Mouse (Mus musculus) neural tube, embryonic 13.5 days (tissue): Measurements from ENCODE around the gene Ormdl3. TPM values are rescaled to one million over a fixed set of nuclear protein-coding genes. Genes with fewer than 3 reads are reported as not detected.
A peak's percentile ranks its signal among the peaks of the same experiment; 100 is the strongest.

Source experiments
- ATAC-seq: fragments of 200-750 bp; cut with Nextera tagmentation; 2 replicates; pipeline ENCODE4 v1.8.0; 2017; ENCODE audit warnings: low read depth, mild to moderate bottlenecking, moderate TSS enrichment, moderate library complexity
- H3K27ac ChIP-seq: fragments of 300-500 bp; sonication (generic); replicated peaks from 2 replicates; pipeline ENCODE4 v1.5.1; 2015; ENCODE audit warnings: moderate library complexity, mild to moderate bottlenecking, inconsistent platforms
- H3K27me3 ChIP-seq: fragments of 300-500 bp; sonication (generic); 2 replicates; pipeline ENCODE4 v1.6.1; 2015; ENCODE audit warnings: mild to moderate bottlenecking, inconsistent platforms
- H3K36me3 ChIP-seq: fragments of 300-500 bp; sonication (generic); 2 replicates; pipeline ENCODE4 v1.6.1; 2015; ENCODE audit warnings: mild to moderate bottlenecking, inconsistent platforms
- H3K4me1 ChIP-seq: fragments of 300-500 bp; sonication (generic); replicated peaks from 2 replicates; pipeline ENCODE4 v1.6.1; 2015; ENCODE audit warnings: inconsistent platforms
- H3K4me2 ChIP-seq: fragments of 300-500 bp; sonication (generic); 2 replicates; pipeline ENCODE4 v1.6.1; 2015; ENCODE audit warnings: inconsistent platforms, mild to moderate bottlenecking, moderate library complexity
- H3K4me3 ChIP-seq: fragments of 300-500 bp; sonication (generic); 2 replicates; pipeline ENCODE4 v1.5.1; 2015; ENCODE audit warnings: mild to moderate bottlenecking, inconsistent platforms
- H3K9ac ChIP-seq: fragments of 300-500 bp; sonication (generic); 2 replicates; pipeline ENCODE4 v1.6.1; 2015; ENCODE audit warnings: moderate library complexity, mild to moderate bottlenecking, inconsistent platforms
- H3K9me3 ChIP-seq: fragments of 300-500 bp; sonication (generic); 2 replicates; pipeline ENCODE4 v1.6.1; 2016; ENCODE audit warnings: inconsistent platforms
- WGBS: fragments of 180-500 bp; shearing (Covaris S2); methylation state at CpG from one replicate; pipeline ENCODE4 v1.1.7; 2015; 5-methylcytosine and 5-hydroxymethylcytosine counted together
- polyA plus RNA-seq: library from polyadenylated mRNA; unstranded; fragments of >200 nt; fragmentation: Nextera tagmentation; extraction: Ambion mirVana; gene quantifications from 2 replicates; pipeline ENCODE4 v1.2.1, GENCODE M21; 2015

The Ormdl3 gene
- polyA plus RNA-seq, 1 experiment from 2014 or later = 78.0 TPM

DNA sequence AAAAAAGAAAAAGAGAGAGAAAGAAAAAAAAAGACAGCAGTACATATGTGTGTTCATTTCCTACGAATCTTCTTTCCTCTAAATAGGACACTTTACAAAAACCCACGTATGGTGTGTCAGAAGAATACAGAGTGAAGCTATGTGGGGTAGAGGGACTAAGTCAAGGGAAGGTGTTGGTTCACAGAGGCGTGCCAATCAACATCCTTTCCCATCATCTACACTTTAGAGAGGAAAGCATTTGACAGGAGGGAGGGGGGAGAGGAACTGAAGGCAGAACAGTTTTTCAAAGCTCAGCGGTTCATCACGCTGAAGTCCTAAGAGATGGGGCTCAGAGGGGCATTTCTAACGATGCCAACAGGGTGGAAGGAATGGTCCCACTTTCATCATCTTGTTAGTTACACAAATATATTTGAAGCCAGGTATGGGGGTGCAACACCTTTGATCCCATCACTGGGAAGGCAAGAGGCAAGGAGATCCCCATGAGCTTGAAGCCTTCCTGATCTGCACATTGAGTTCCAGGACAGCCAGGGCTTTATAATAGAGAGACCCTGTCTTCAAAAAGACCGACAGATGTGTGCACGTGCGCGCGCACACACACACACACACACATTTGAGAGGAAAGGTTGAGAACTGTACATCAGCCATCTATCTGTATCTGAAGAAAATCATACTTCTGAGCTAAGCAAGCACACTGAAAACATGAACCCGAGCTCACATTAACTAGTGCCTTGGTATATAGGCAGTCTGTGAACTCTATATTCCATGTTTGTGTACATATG lies 40.5 kb downstream of the Ormdl3 start:
- H3K36me3 ChIP-seq = no peaks in the 10 kb centered on the region
- no peaks in the 10 kb centered on the region for H3K9me3 ChIP-seq
- H3K9ac ChIP-seq = no peak overlapping the region
- ATAC-seq = no peak
- H3K27ac ChIP-seq = no peak overlapping the region
- WGBS = 44% methylated on average over 12 of the region's 12 CpGs
- peaks cover 17% of the 10 kb centered on the region for H3K4me1 ChIP-seq
- peaks cover 84% of the 10 kb centered on the region for H3K27me3 ChIP-seq
- no peak overlapping the region for H3K4me2 ChIP-seq
- H3K4me3 ChIP-seq = no peak overlapping the region

DNA sequence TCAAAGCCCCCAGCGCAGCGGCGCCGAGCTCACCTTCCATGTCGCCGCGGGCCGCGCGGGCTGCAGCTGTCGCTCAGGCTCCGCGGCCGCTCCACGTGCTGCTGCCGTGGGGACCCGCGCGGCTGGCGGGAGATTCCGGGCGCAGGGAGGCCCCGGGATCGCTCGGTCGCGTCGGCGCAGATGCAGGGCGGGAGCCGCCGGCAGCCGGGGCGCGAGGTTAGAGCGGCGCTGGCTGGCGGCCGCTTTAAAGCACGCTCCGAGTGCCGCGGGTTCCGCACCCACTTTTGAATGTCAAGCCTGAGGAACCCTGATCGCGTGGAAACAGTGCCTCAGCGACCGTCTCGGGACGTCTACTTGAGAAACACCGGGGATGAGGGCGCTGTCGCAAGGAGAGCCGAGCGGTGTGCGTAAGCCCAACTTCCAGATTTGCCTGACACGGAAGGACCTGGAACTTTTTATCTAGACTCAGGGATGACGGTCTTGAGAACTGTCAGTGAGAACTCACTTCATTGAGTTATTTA lies 41.4 kb downstream of the Ormdl3 start, which contains the start of gene Ikzf3:
Ikzf3 (minus strand) TSS at position 321 of the 521 bp plus-strand sequence.
- no peak for ATAC-seq
- peak within 1 kb of the TSS; percentile 58 for H3K9ac ChIP-seq
- peak within 1 kb of the TSS; percentile 44 for H3K4me3 ChIP-seq
- no peaks in the 10 kb centered on the region for H3K9me3 ChIP-seq
- H3K36me3 ChIP-seq = no peaks in the 10 kb centered on the region
- peak within 1 kb of the TSS; percentile 79 for H3K4me2 ChIP-seq
- no peak within 1 kb of the TSS for H3K27ac ChIP-seq
- WGBS = 2% methylated on average over 58 of the region's 58 CpGs
- peaks cover 92% of the 10 kb centered on the region for H3K27me3 ChIP-seq
- H3K4me1 ChIP-seq = peaks cover 13% of the 10 kb centered on the region

DNA sequence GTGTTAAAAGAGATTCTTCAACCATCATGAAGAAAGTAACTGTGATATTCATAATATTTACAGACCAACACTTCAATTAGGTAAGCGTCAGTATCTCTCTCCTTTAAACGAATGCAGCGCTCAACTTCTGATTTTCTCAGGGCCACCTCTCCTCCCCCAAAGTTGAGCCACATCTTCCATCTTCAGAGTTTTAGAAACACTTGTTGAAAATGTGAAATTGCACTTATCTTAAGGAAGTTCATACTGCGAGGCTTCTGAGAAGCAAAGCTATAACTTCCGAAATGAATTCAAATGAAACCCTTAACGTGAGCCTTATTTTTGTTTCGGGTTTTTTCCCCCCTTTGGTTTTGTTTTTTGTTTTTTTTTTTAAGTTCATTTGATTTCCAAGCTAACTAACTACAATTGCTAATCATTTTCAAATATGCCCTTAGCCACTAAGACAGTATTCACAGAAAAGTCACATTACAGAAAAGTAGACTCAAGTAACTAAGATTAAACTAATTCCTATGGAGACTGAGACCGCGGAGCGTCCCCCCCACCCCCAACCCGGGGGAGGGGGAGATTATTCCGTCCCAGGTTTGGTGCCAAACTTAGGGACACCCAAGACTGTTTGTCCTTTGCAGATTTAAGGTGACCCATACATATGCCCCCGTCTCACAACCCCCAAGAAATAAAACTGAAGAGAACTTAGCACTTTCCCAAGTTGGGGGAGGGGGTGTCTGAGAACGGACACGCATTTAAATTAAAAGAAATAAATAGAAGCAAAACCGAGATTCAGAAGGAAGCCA lies 42.1 kb downstream of the Ormdl3 start:
- Histone ChIP-seq H3K27ac (no peak overlapping the region), H3K36me3 (no peaks in the 10 kb centered on the region), H3K27me3 (peaks cover 88% of the 10 kb centered on the region), H3K4me3 (peak overlapping the region; percentile 44), H3K9ac (peak overlapping the region; percentile 58), H3K4me2 (peak overlapping the region; percentile 79), H3K9me3 (no peaks in the 10 kb centered on the region), H3K4me1 (peaks cover 8% of the 10 kb centered on the region)
- no peak for ATAC-seq
- WGBS = 2% methylated on average over 16 of the region's 16 CpGs

GRCm38 (mm10) chr11:98543414-98543813 lies 43.8 kb downstream of the Ormdl3 start:
- H3K27me3 ChIP-seq = peaks cover 71% of the 10 kb centered on the region
- no peak overlapping the region for H3K4me2 ChIP-seq
- H3K9ac ChIP-seq = no peak overlapping the region
- H3K4me1 ChIP-seq = peaks cover 8% of the 10 kb centered on the region
- no peak for ATAC-seq
- H3K4me3 ChIP-seq = no peak overlapping the region
- H3K9me3 ChIP-seq = no peaks in the 10 kb centered on the region
- WGBS = 70% methylated on average over 1 of the region's 1 CpGs
- H3K36me3 ChIP-seq = no peaks in the 10 kb centered on the region
- H3K27ac ChIP-seq = no peak overlapping the region

DNA sequence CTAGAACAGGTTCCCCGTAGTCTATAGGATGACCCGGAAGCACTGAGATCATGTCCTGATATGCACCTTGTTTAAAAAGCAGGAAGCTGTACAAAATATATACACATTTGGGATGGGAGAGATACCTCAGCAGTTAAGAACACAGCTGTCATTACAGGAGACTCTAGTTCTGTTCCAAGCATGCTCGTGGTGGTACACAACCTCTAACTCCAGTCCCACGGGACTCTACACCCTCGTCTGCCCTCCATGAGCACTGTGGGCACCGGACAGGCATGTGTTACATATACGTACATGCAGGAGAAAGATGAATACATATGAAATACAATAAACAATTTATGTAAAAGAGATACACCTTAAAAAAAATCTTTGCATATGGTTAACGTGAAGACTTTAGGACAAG lies 44.6 kb downstream of the Ormdl3 start:
- Histone ChIP-seq H3K4me3 (no peak overlapping the region), H3K4me2 (no peak overlapping the region), H3K36me3 (no peaks in the 10 kb centered on the region), H3K9ac (no peak overlapping the region), H3K27ac (no peak overlapping the region), H3K9me3 (no peaks in the 10 kb centered on the region), H3K4me1 (peaks cover 8% of the 10 kb centered on the region), H3K27me3 (peaks cover 62% of the 10 kb centered on the region)
- 74% methylated on average over 8 of the region's 8 CpGs for WGBS
- ATAC-seq = no peak

GRCm38 (mm10) chr11:98540319-98540718 lies 46.8 kb downstream of the Ormdl3 start:
- no peak overlapping the region for H3K4me3 ChIP-seq
- no peaks in the 10 kb centered on the region for H3K9me3 ChIP-seq
- peaks cover 2% of the 10 kb centered on the region for H3K4me1 ChIP-seq
- WGBS = 73% methylated on average over 5 of the region's 5 CpGs
- ATAC-seq = no peak
- no peak overlapping the region for H3K4me2 ChIP-seq
- peaks cover 40% of the 10 kb centered on the region for H3K27me3 ChIP-seq
- H3K9ac ChIP-seq = no peak overlapping the region
- H3K36me3 ChIP-seq = no peaks in the 10 kb centered on the region
- H3K27ac ChIP-seq = no peak overlapping the region

DNA sequence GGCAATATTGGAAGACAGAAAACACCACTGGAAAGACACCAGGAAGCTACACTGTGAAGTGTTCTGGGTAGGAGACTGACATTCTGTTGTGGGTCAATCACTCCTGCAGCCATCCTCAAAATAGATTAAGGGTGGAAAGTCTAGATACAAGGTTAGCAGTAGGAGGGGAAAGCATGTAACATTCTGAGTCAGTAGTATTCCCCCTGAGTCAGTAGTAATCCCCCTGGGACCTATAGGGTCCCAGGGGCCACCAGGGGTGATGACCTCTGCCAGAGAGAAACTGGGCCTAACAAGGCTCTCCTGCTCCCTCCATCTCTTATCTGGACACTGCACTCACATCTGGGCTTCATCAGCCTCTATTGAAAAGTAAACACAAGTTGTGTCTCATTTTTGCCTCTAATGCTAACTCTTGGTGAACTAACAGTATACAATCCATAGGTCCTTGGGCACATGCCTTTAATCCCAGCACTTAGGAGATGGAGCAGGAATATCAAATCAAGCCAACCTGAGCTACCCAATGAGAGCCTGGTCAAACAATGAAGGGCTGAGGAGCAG lies 49.6 kb downstream of the Ormdl3 start:
- Histone ChIP-seq H3K36me3 (no peaks in the 10 kb centered on the region), H3K9ac (no peak overlapping the region), H3K4me2 (no peak overlapping the region), H3K4me3 (no peak overlapping the region), H3K4me1 (no peaks in the 10 kb centered on the region), H3K27me3 (peaks cover 17% of the 10 kb centered on the region), H3K27ac (no peak overlapping the region), H3K9me3 (no peaks in the 10 kb centered on the region)
- no peak for ATAC-seq

Other genes starting within 250 kb of the Ormdl3 start
- 1.7 and 2.1 TPM in 2 replicates for gene Ppp1r1b, start 239.0 kb downstream of the Ormdl3 start, polyA plus RNA-seq
- 39.7 and 41.1 TPM in 2 replicates for gene Stard3, start 229.0 kb downstream of the Ormdl3 start, polyA plus RNA-seq
- gene Tcap, start 203.6 kb downstream of the Ormdl3 start, polyA plus RNA-seq = 0.42 and 2.1 TPM in 2 replicates
- gene Pnmt, start 200.9 kb downstream of the Ormdl3 start, polyA plus RNA-seq = 0.73 and 0.79 TPM in 2 replicates
- 7.4 and 8.7 TPM in 2 replicates for gene Pgap3, start 186.9 kb downstream of the Ormdl3 start, polyA plus RNA-seq
- gene Erbb2, start 174.9 kb downstream of the Ormdl3 start, polyA plus RNA-seq = 10.4 and 10.9 TPM in 2 replicates
- gene Mien1, start 148.4 kb downstream of the Ormdl3 start, polyA plus RNA-seq = 239 and 265 TPM in 2 replicates
- 0.47 and 0.80 TPM in 2 replicates for gene Grb7, start 141.0 kb downstream of the Ormdl3 start, polyA plus RNA-seq
- 0.31 TPM in 1 of 2 replicates, not detected in the other for gene Ikzf3, start 41.3 kb downstream of the Ormdl3 start, polyA plus RNA-seq
- 0.23 TPM in 1 of 2 replicates, not detected in the other for gene Zpbp2, start 36.3 kb downstream of the Ormdl3 start, polyA plus RNA-seq
- not detected in 2 replicates for gene Lrrc3c, start 10.9 kb upstream of the Ormdl3 start, polyA plus RNA-seq
- 0.89 and 1.1 TPM in 2 replicates for gene Gm12355, start 38.3 kb upstream of the Ormdl3 start, polyA plus RNA-seq
- not detected in 2 replicates for gene Gsdma3, start 39.0 kb upstream of the Ormdl3 start, polyA plus RNA-seq
- gene Gsdma2, start 59.4 kb upstream of the Ormdl3 start, polyA plus RNA-seq = 0.24 TPM in 1 of 2 replicates, not detected in the other
- gene Gsdma, start 77.0 kb upstream of the Ormdl3 start, polyA plus RNA-seq = not detected in 2 replicates
- gene Psmd3, start 95.2 kb upstream of the Ormdl3 start, polyA plus RNA-seq = 177 and 181 TPM in 2 replicates
- gene Csf3, start 113.9 kb upstream of the Ormdl3 start, polyA plus RNA-seq = not detected in 2 replicates
- gene Med24, start 142.1 kb upstream of the Ormdl3 start, polyA plus RNA-seq = 62.3 and 69.1 TPM in 2 replicates
- gene Thra, start 153.3 kb upstream of the Ormdl3 start, polyA plus RNA-seq = 89.5 and 94.4 TPM in 2 replicates
- gene Nr1d1, start 188.0 kb upstream of the Ormdl3 start, polyA plus RNA-seq = 3.4 and 3.6 TPM in 2 replicates
- 31.5 and 33.2 TPM in 2 replicates for gene Msl1, start 208.1 kb upstream of the Ormdl3 start, polyA plus RNA-seq
- 55.1 and 57.7 TPM in 2 replicates for gene Casc3, start 217.5 kb upstream of the Ormdl3 start, polyA plus RNA-seq
- gene Rapgefl1, start 249.4 kb upstream of the Ormdl3 start, polyA plus RNA-seq = 5.6 and 6.7 TPM in 2 replicates